Mouse (Mus musculus) neutrophil, adult 83 days (primary cell): Measurements from ENCODE around the gene Pclaf. TPM values are rescaled to one million over a fixed set of nuclear protein-coding genes. Genes with fewer than 3 reads are reported as not detected.

Experiments
- total RNA-seq, 2 experiments: library from RNA; stranded (reverse); gene quantifications; one replicate each; pipeline ENCODE4 v1.2.4; 2023

Gene Pclaf
- total RNA-seq, result 10 to 100 TPM; 90.7 to 97.8 TPM

GRCm38 (mm10) chr9:65890143-65890628, at the start of gene Pclaf:
Pclaf (plus strand) TSS chr9:65890237.

GRCm38 (mm10) chr9:65908394-65909300, 18.6 kb downstream of the Pclaf start, which contains the start of the genes Trip4 and Csnk1g1:
Trip4 (minus strand) TSS chr9:65908794.
Csnk1g1 (plus strand) TSS chr9:65908924.

Other genes with a start within 250 kb of the Pclaf start
- gene Oaz2, start 222.2 kb upstream of the Pclaf start, total RNA-seq, result 10 to 100 TPM; 52.7 to 56.4 TPM
- gene Zfp609, start 62.7 kb upstream of the Pclaf start, total RNA-seq, result 10 to 100 TPM; 19.8 to 21.8 TPM
- 10 to 100 TPM; 26.1 to 27.1 TPM for gene Trip4, start 18.6 kb downstream of the Pclaf start, total RNA-seq
- gene Csnk1g1, start 18.7 kb downstream of the Pclaf start, total RNA-seq, result 10 to 100 TPM; 36.8 to 41.6 TPM
- gene Ppib, start 170.0 kb downstream of the Pclaf start, total RNA-seq, result 100 to 1,000 TPM; 198 to 217 TPM
- 1 to 10 TPM in 1 of 2 experiments, under 1 TPM in 1; 0.73 to 2.0 TPM for gene Snx22, start 179.5 kb downstream of the Pclaf start, total RNA-seq
- gene Snx1, start 236.3 kb downstream of the Pclaf start, total RNA-seq, result 10 to 100 TPM; 86.0 to 93.0 TPM
- gene Ciao2a, start 236.4 kb downstream of the Pclaf start, total RNA-seq, result 10 to 100 TPM; 77.8 to 84.6 TPM